Mouse (Mus musculus): ENCODE results near the gene Opa1. TPM values are rescaled to one million over a fixed set of nuclear protein-coding genes. Genes with fewer than 3 reads are reported as not detected.
A peak's percentile ranks its signal among the peaks of the same experiment; 100 is the strongest.

Opa1 gene
- total and polyA plus RNA-seq, 2 experiments from 2014 or later: 43.9 to 77.4 TPM

GRCm38 (mm10) chr16:29656187-29656825 is 77.2 kb downstream of the Opa1 start:
- Histone ChIP-seq H3K4me3 (ENCODE audit: low read depth, low read length) (no peak overlapping the region), H3K9ac (replicated peaks; ENCODE audit: low read length, poor library complexity, severe bottlenecking) (no peak overlapping the region), H3K36me3 (ENCODE audit: insufficient read depth, low read length) (peaks cover 9% of the 10 kb centered on the region; the same call in 1 of the 2 replicates), H3K4me1 (ENCODE audit: insufficient read depth, low read length) (no peaks in the 10 kb centered on the region), H3K27me3 (ENCODE audit: insufficient read depth, low read length) (peaks cover 13% of the 10 kb centered on the region), H3K27ac (ENCODE audit: low read depth, low read length) (no peak overlapping the region), H3K9me3 (ENCODE audit: low read length) (no peaks in the 10 kb centered on the region), H3K4me2 (ENCODE audit: low read depth, low read length, poor library complexity, severe bottlenecking) (no peak overlapping the region)
- DNase-seq (ENCODE audit: low spot score) (no peak), ATAC-seq (ENCODE audit: low FRiP score) (no peak)
- TF ChIP-seq CTCF (IDR thresholded peaks at IDR 0.05): no peak
- WGBS: 54% methylated on average over 9 of the region's 9 CpGs

DNA sequence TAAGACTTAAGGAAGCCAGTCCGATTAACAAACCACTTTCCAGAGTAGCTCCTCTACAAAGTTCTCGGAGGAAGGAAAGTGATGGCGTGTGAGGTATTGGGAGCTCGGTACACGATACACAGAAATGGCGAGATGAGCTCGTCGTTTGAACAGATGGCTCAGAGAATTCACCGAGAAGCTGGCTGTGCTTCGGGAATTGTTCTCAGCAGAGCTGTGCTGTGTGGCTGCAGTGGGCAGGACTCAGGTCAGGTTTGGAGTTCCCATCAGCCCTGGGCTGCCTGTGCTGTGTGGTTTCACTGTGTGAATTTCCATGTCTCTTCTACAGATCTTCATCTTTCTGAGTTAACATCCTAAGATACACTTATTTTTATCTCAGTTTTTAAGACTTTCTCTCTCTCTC is 77.8 kb downstream of the Opa1 start:
- Histone ChIP-seq H3K9me3 (ENCODE audit: low read length) (no peaks in the 10 kb centered on the region), H3K4me2 (ENCODE audit: low read depth, low read length, poor library complexity, severe bottlenecking) (no peak overlapping the region), H3K36me3 (ENCODE audit: insufficient read depth, low read length) (peaks cover 6% of the 10 kb centered on the region; the same call in 1 of the 2 replicates), H3K27ac (ENCODE audit: low read depth, low read length) (no peak overlapping the region), H3K4me3 (ENCODE audit: low read depth, low read length) (no peak overlapping the region), H3K4me1 (ENCODE audit: insufficient read depth, low read length) (no peaks in the 10 kb centered on the region), H3K27me3 (ENCODE audit: insufficient read depth, low read length) (peaks cover 16% of the 10 kb centered on the region), H3K9ac (replicated peaks; ENCODE audit: low read length, poor library complexity, severe bottlenecking) (no peak overlapping the region)
- no peak for ATAC-seq (ENCODE audit: low FRiP score)
- DNase-seq (ENCODE audit: low spot score): no peak
- no peak for TF ChIP-seq CTCF (IDR thresholded peaks at IDR 0.05)
- WGBS: 41% methylated on average over 10 of the region's 10 CpGs

GRCm38 (mm10) chr16:29657650-29658548 is 78.8 kb downstream of the Opa1 start:
- WGBS: 7% methylated on average over 18 of the region's 18 CpGs
- 0 out of 2 replicates have a peak overlapping the region, but pooled peaks have one; percentile 4 for H3K9ac ChIP-seq (replicated peaks; ENCODE audit: low read length, poor library complexity, severe bottlenecking)
- no peaks in the 10 kb centered on the region for H3K9me3 ChIP-seq (ENCODE audit: low read length)
- DNase-seq (ENCODE audit: low spot score) (peak; percentile 64), ATAC-seq (ENCODE audit: low FRiP score) (peak; percentile 72)
- H3K4me2 ChIP-seq (ENCODE audit: low read depth, low read length, poor library complexity, severe bottlenecking): peak overlapping the region; percentile 47
- peak; percentile 53 for TF ChIP-seq CTCF (IDR thresholded peaks at IDR 0.05)
- peaks cover 5% of the 10 kb centered on the region; the same call in 1 of the 2 replicates for H3K36me3 ChIP-seq (ENCODE audit: insufficient read depth, low read length)
- peak overlapping the region; percentile 20 for H3K4me3 ChIP-seq (ENCODE audit: low read depth, low read length)
- H3K27ac ChIP-seq (ENCODE audit: low read depth, low read length): no peak overlapping the region
- no peaks in the 10 kb centered on the region for H3K4me1 ChIP-seq (ENCODE audit: insufficient read depth, low read length)
- H3K27me3 ChIP-seq (ENCODE audit: insufficient read depth, low read length): peaks cover 17% of the 10 kb centered on the region

DNA sequence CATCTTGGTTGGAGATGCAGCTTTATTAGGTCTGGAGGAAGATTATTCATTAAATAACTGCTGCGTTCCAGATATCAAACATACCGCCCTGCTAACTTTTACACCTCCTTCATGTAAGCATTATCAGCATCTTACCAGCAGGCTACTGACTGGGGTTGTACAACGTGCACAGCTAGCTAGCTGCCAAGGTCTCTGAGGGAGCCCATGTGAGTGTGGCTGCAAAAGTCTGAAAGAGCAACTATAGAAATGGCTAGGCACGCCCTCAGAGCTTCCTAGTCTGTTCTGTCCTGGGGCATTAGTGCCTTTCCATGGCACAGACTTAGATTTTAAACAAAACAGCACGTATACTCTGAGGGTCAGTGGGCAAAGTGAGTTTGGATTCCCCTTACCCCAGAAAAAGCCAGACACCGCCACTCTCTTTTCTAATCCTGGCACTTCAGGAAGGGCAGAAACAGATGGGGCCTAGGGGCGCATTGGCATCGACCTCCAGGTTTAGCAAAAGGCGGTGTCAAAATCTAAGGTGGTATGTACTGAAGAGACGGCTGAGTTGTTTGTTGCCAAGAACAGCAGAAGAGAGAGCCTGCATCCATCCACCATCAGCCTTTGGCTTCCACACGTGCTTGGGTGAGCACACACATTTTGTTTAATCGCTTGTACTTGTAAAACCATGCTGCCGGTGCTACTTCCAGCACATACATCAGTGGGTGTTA is 80.1 kb downstream of the Opa1 start:
- WGBS: 73% methylated on average over 13 of the region's 13 CpGs
- Histone ChIP-seq H3K9me3 (ENCODE audit: low read length) (no peaks in the 10 kb centered on the region), H3K4me1 (ENCODE audit: insufficient read depth, low read length) (no peaks in the 10 kb centered on the region), H3K27ac (ENCODE audit: low read depth, low read length) (no peak overlapping the region), H3K27me3 (ENCODE audit: insufficient read depth, low read length) (peaks cover 29% of the 10 kb centered on the region), H3K4me2 (ENCODE audit: low read depth, low read length, poor library complexity, severe bottlenecking) (no peak overlapping the region), H3K9ac (replicated peaks; ENCODE audit: low read length, poor library complexity, severe bottlenecking) (no peak overlapping the region), H3K4me3 (ENCODE audit: low read depth, low read length) (no peak overlapping the region), H3K36me3 (ENCODE audit: insufficient read depth, low read length) (no peaks in the 10 kb centered on the region)
- ATAC-seq (ENCODE audit: low FRiP score) (no peak), DNase-seq (ENCODE audit: low spot score) (no peak)
- TF ChIP-seq CTCF (IDR thresholded peaks at IDR 0.05): no peak

- Histone ChIP-seq H3K27ac (ENCODE audit: low read depth, low read length) (no peak overlapping the region), H3K9me3 (ENCODE audit: low read length) (no peaks in the 10 kb centered on the region), H3K4me3 (ENCODE audit: low read depth, low read length) (no peak overlapping the region), H3K27me3 (ENCODE audit: insufficient read depth, low read length) (peaks cover 38% of the 10 kb centered on the region), H3K36me3 (ENCODE audit: insufficient read depth, low read length) (no peaks in the 10 kb centered on the region), H3K4me1 (ENCODE audit: insufficient read depth, low read length) (no peaks in the 10 kb centered on the region), H3K9ac (replicated peaks; ENCODE audit: low read length, poor library complexity, severe bottlenecking) (no peak overlapping the region), H3K4me2 (ENCODE audit: low read depth, low read length, poor library complexity, severe bottlenecking) (no peak overlapping the region)
- ATAC-seq (ENCODE audit: low FRiP score) (no peak), DNase-seq (ENCODE audit: low spot score) (no peak)
- TF ChIP-seq CTCF (IDR thresholded peaks at IDR 0.05): no peak
- WGBS: 83% methylated on average over 6 of the region's 6 CpGs
Measured at GRCm38 (mm10) chr16:29663042-29663758, 84.1 kb downstream of the Opa1 start.
